In genomic region chr13:3867158-3867557, GRCm38 (mm10) we compare ENCODE assay signal across 20 mouse cellular contexts. TPM values are rescaled to one million over a fixed set of nuclear protein-coding genes. Genes with fewer than 3 reads are reported as not detected.
DNase-seq lines count a peak whose midpoint lies in the region; ATAC-seq lines count a peak whose summit lies in the region.
"Had no signal": no experiment of that assay in that cellular context is flagged by ENCODE, and none has a peak within 500 bp of the region (broad histone marks: within the 10 kb centered on the region; RNA-seq: fewer than 3 reads in every experiment).

No protein-coding gene starts in this region.

- 13% methylated on average over 6 of the region's 6 CpGs for WGBS in liver, embryonic 15.5 days (ENCODE audit: insufficient replicate concordance)

- H3K4me3 ChIP-seq in liver, embryonic 15.5 days (replicated peaks): peak overlapping the region; percentile 32
- H3K4me3 ChIP-seq: forebrain, embryonic 13.5 days; gastrocnemius, adult 2 months; heart, embryonic 15.5 days; midbrain, embryonic 12.5 days had no signal

- peaks cover 98% of the 10 kb centered on the region for H3K4me1 ChIP-seq in liver, embryonic 15.5 days (replicated peaks)
- H3K4me1 ChIP-seq: forebrain, embryonic 13.5 days; midbrain, embryonic 12.5 days had no signal

- H3K9ac ChIP-seq in liver, embryonic 15.5 days: peak overlapping the region; percentile 46
- H3K9ac ChIP-seq: forebrain, embryonic 13.5 days; heart, embryonic 15.5 days; hindbrain, embryonic 14.5 days; midbrain, embryonic 12.5 days had no signal

- peak overlapping the region; percentile 97 for H3K27ac ChIP-seq in liver, embryonic 15.5 days (replicated peaks)
- H3K27ac ChIP-seq: forebrain, embryonic 13.5 days; gastrocnemius, adult 2 months; heart, embryonic 15.5 days; hindbrain, embryonic 14.5 days; midbrain, embryonic 12.5 days had no signal

- H3K27me3 ChIP-seq in liver, embryonic 15.5 days: no peaks in the 10 kb centered on the region
- H3K27me3 ChIP-seq: forebrain, embryonic 13.5 days; heart, embryonic 15.5 days; midbrain, embryonic 12.5 days had no signal

- no peaks in the 10 kb centered on the region for H3K9me3 ChIP-seq in liver, embryonic 15.5 days (replicated peaks)
- H3K9me3 ChIP-seq: forebrain, embryonic 13.5 days; heart, embryonic 15.5 days; midbrain, embryonic 12.5 days had no signal

- peak; percentile 92 for ATAC-seq in liver, embryonic 15.5 days (ENCODE audit: insufficient read depth)
- ATAC-seq: forebrain, embryonic 13.5 days had no signal

- DNase-seq in heart, adult 11 months: peak; percentile 82
- DNase-seq in heart, adult 8-10 months (ENCODE audit: low spot score): no peak
- peak; percentile 28 for DNase-seq in testis, postnatal 10 days (ENCODE audit: low spot score)
- no peak for DNase-seq in testis, postnatal 14 days (ENCODE audit: low spot score)
- no peak for DNase-seq in layer of hippocampus, adult 11-12 months (ENCODE audit: low spot score)
- no peak for DNase-seq in adrenal gland, postnatal 25 days
- DNase-seq in adrenal gland, postnatal 4 days (ENCODE audit: low spot score in 2 of 2): no peak
- DNase-seq: cerebellum, adult 2 months; gastrocnemius, adult 2 months; kidney, adult 9 months; layer of hippocampus, adult 9-11 months; thymus, postnatal 4 days had no signal

- H3K4me2 ChIP-seq in liver, embryonic 15.5 days: peak overlapping the region; percentile 58
- H3K4me2 ChIP-seq: forebrain, embryonic 13.5 days; heart, embryonic 15.5 days; hindbrain, embryonic 14.5 days; midbrain, embryonic 12.5 days had no signal

- H3K36me3 ChIP-seq in liver, embryonic 15.5 days (replicated peaks): no peaks in the 10 kb centered on the region
- H3K36me3 ChIP-seq: heart, embryonic 15.5 days; midbrain, embryonic 12.5 days had no signal

RNA-seq across cellular contexts. Expression of gene Calm5, which starts 13.2 kb away (rescaled TPM):
- total RNA-seq in heart, adult 8-10 months (2022): not detected
- not detected in 2 replicates for polyA plus RNA-seq in liver, embryonic 15.5 days (2015; fragmentation: Nextera tagmentation; extraction: Ambion mirVana)
- not detected in 2 replicates for total RNA-seq in adrenal gland, postnatal 25 days (2021)
- not detected for total RNA-seq in adrenal gland, postnatal 4 days (2021)
- total RNA-seq: gastrocnemius, adult 2 months; left cerebral cortex, postnatal 25 days had no signal
- polyA plus RNA-seq: cerebellum, adult 2 months; forebrain, embryonic 13.5 days; heart, embryonic 15.5 days; hindbrain, embryonic 14.5 days; lung, embryonic 16.5 days; midbrain, embryonic 12.5 days; neural tube, embryonic 11.5 days had no signal

RNA-seq across cellular contexts. Expression of gene Calm4, which starts 29.6 kb away (rescaled TPM):
- not detected for total RNA-seq in heart, adult 8-10 months (2022)
- polyA plus RNA-seq in liver, embryonic 15.5 days (2015; fragmentation: Nextera tagmentation; extraction: Ambion mirVana): 0.43 TPM in 1 of 2 replicates, not detected in the other
- not detected in 2 replicates for total RNA-seq in adrenal gland, postnatal 25 days (2021)
- not detected for total RNA-seq in adrenal gland, postnatal 4 days (2021)
- total RNA-seq: gastrocnemius, adult 2 months; left cerebral cortex, postnatal 25 days had no signal
- polyA plus RNA-seq: cerebellum, adult 2 months; forebrain, embryonic 13.5 days; hindbrain, embryonic 14.5 days; lung, embryonic 16.5 days; midbrain, embryonic 12.5 days; neural tube, embryonic 11.5 days had no signal

RNA-seq across cellular contexts. Expression of gene Net1, which starts 50.9 kb away (rescaled TPM):
- 10 to 100 TPM; 14.6 to 21.0 (median 18.4) TPM for total RNA-seq in heart, adult 8-10 months (2022)
- 51.4 and 58.3 TPM in 2 replicates for polyA plus RNA-seq in liver, embryonic 15.5 days (2015; fragmentation: Nextera tagmentation; extraction: Ambion mirVana)
- 94.7 and 107 TPM in 2 replicates for total RNA-seq in adrenal gland, postnatal 25 days (2021)
- total RNA-seq in adrenal gland, postnatal 4 days (2021): 100 to 1,000 TPM in 1 of 2 experiments, 10 to 100 TPM in 1; 89.3 to 106 TPM

RNA-seq across cellular contexts. Expression of gene Tubal3, which starts 50.9 kb away (rescaled TPM):
- total RNA-seq in heart, adult 8-10 months (2022): not detected
- polyA plus RNA-seq in liver, embryonic 15.5 days (2015; fragmentation: Nextera tagmentation; extraction: Ambion mirVana): 0.06 TPM in 1 of 2 replicates, not detected in the other
- total RNA-seq in adrenal gland, postnatal 25 days (2021): not detected in 2 replicates
- total RNA-seq in adrenal gland, postnatal 4 days (2021): not detected
- total RNA-seq: gastrocnemius, adult 2 months; left cerebral cortex, postnatal 25 days had no signal
- polyA plus RNA-seq: cerebellum, adult 2 months; forebrain, embryonic 13.5 days; heart, embryonic 15.5 days; hindbrain, embryonic 14.5 days; lung, embryonic 16.5 days; midbrain, embryonic 12.5 days; neural tube, embryonic 11.5 days had no signal

Comparison
In these comparisons a context has a peak if more than half of its experiments do, and no peak if none do; other contexts are left out.
1. DNase-seq: peak in heart, adult 11 months (single experiment) and testis, postnatal 10 days (single experiment); none in heart, adult 8-10 months (single experiment), testis, postnatal 14 days (single experiment), layer of hippocampus, adult 11-12 months (single experiment), adrenal gland, postnatal 25 days (single experiment) and adrenal gland, postnatal 4 days (0 of 2).